Mouse (Mus musculus) right cerebral cortex, postnatal 4 days (tissue): Measurements from ENCODE around the gene Myo15b.
"Not testable (repeated sequence)": the region's sequence is repeated elsewhere in the genome, so short reads cannot be mapped to it uniquely, and the experiment has no call there.

Experiments
- DNase-seq: peaks from one replicate; pipeline ENCODE4 v3.0.0-alpha.2; 2022

Gene Myo15b

DNA sequence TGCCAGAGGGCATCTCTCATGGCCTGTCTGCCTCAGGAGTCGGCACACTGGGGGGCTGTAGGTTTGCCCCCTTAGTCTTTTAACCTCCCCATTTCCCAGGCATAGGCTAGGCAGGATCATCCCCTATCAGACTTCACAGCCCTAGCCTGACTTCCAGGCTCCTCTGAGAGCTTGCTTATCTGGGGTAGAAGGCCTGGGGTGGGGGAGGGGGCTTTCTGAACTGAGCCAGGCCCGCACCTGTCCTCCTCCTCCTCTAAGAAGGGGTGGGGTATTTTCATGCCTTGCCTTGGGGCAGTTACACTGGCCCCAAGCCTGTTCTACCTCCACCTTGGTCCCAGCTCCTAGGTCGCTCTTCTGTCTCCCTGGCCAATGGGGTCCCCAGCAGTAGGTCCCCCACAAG, 26.7 kb upstream of the Myo15b start:
- no peak for DNase-seq

DNA sequence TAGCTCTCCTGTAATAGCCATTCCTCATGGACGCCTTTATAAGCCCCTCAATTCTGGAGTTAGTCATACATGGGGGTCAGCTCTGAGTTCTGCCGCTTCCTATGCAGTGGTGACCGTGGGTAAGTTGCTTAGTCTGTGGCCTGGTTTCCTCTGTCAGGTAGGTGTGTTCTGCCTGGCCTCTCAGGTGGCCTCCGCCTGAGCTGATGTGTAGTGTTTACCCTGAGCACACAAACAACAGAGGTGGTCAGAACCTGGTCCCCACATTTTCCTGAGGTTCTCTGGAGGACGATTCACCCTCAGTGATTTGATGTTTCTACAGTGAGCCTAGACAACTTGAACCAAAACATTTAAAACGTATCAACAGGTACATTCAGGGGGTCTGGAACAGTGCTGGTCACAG, 26.1 kb upstream of the Myo15b start:
- no peak for DNase-seq

DNA sequence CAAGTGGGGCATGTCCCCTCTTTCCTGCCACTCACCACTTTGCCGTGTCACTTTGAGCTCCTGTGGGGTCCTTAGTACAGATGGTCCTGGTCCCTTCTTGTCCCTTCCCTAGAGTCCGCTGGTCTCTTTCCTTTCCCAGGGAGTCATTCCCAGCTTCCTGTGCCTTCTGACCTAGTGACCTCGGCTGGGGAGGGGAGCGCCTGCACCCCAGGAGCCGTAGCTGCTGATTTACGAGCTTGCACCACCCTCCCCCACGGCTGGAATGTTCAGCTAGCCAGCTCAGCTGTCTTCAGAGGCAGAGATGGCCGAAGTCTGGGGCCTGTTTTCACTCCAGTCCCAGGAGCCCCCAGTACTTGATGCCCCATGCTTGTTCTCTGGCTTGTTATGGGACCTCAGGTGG, 25.7 kb upstream of the Myo15b start:
- no peak for DNase-seq

DNA sequence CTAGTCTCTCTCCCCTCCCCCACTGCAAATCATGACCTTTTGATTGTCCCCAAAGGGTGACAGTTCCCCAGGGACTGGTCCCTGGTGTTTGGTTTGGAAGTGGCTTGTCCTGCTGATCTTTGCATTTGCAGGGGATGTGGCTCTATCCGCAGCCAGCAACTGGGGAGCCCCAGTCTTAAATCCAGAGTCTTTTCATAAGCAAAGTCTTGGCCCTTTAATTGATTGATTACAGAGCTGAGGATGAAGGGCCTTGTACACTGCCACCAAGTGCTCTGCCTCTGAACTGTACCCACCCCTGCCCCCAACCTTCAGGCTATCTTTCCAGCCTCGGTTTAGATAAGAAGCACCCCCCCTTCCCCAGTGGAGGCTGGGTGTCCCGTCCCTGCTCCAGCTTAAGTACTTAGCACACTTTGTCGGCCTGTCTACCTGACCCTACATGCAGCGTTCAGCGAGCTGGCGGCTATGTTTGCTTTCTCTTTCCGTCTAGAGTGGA, 25.1 kb upstream of the Myo15b start:
- DNase-seq = no peak

DNA sequence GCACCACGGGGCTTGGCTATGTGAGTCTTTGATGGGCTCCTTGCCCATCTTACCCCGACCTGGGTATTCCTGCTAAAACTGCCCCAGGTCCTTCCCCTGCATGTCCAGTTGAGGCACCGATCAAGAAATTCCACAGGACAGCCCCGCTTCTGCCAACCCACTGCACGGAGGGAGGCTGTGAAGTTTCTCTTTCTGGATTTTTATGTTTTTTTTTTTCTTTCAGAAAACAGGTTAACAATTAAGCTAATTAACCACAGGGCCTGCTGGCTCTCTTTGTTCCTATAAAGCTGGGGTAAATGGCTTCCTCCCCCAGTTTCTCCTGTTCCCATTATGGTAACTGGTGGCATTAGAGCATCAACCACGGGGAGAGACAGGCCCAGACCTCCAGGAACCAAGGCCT, 24.2 kb upstream of the Myo15b start:
- no peak for DNase-seq

DNA sequence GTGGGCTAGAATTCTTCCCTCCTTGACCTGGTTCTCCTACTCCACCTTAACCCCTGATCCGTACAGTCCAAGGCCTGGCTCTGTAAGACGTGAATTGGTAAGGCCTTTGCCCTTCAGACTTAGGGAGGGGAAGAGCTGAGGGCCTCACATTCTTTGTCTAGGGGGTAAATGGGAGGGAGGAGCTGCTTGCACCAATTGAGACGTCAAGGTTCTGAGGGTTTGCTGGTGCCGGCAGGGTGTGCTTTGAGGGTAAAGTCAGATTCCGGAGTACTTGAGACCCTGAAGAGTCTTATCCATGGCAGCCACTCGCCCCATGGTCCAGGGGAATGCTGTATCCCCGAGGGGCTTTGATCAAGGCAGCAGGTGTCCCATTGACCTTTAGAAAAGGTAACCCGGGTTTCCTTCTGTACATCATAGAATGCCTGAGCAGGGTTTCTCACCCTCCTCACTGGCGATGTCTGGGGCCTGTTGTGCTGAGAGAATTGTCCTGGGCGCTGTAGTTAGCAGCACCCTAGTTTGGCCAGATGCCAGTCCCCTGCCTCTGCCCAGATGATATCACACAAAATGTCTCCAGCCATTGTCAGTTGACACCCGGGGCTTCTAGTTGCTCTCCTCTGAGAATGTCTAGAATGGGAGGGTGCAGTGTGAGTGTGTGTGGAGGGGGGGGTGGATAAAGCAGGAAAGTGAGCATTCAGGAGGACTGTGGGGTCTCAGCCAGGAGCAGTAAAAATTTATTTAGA, 21.4 kb upstream of the Myo15b start:
- DNase-seq = no peak

DNA sequence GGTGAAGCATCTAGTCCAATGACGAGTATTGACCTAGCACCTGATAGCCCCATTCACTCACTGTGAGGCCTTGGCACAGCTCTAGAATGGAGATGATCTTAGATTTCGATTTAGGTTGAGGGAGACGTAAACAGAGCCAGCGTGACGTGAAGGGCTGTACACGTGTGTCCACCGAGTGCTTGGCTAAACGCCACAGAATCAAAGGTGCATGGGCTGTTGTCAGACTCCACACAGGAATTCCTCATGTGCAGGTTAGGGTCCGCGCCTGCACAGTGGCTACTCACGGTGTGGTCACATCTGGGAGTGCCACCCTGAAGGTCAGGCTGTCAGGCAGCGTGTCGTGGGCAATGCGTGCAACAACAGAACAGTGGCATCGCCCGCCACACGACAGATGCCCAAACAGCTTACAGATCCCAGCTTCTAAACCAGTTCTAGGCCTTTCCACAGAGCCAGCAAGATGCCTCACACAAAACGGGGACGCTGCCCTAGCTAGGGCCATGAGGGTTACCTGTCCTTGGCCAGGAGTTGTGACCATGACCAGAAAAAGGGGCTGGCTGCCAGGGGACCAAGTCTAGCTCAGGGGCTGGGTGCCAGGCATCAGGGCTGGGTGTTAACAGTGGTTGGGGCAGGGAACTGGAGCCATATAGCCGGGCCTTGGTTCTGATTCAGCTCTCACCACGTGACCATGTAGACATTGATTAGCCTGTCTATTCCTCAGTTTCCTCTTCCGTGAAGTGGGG, 20.4 kb upstream of the Myo15b start:
- DNase-seq = no peak

DNA sequence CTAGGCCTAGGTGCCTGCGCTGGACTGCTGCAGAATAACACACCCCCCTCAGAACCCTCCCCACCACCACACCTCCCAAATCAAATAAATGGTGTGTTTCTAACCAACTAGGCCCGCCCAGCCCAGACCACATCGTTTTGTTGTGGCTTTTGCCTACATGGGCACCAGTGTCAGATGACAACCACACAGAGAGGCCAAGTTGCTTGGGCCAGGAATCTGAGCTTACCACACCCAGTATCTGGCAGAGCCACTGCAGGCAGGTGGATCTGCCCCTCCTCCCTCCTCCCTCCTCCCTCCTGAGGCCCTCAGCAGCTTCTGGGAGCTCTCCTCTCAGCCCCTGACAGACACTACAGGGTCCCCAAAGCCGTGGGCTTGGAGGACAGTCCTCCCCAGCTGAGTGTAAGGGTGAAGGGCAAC, 19.3 kb upstream of the Myo15b start:
- DNase-seq = no peak

DNA sequence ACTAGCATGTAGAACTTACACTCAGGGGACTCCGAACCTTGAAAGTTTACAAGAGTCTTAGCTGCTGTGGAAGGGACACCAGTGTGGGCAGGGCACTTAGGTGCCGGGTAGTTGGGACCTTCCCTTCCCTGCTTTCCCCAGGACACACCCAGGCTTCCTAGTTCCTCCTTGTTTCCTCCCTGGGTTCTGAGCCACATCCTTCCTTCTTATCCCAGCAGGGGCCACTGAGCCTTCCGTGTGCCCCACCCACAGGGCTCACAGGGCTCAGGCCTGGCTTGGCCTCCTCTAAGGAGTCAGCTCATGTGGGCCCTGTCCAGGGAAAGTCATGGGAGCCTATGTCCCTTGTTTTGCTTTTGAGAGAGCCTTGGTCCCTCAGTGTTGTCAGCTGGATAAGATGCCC, 18.5 kb upstream of the Myo15b start:
- no peak for DNase-seq

DNA sequence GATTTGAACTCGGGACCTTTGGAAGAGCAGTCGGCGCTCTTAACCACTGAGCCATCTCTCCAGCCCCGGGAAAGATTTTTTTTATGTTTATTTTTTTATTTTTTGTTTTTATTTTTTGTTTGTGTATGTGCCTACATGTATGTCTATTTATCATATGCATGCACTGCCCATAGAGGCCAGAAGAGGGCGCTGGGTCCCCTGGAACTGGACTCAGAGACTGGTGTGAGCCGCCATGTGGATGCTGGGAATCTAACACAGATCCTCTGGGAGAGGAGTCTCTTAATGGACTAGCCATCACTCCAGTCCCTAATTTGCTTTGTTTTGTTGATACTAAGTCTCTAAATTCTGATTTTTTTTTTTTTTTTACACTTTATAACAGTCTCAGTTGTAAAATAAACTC, 17.2 kb upstream of the Myo15b start:
- DNase-seq = no peak

DNA sequence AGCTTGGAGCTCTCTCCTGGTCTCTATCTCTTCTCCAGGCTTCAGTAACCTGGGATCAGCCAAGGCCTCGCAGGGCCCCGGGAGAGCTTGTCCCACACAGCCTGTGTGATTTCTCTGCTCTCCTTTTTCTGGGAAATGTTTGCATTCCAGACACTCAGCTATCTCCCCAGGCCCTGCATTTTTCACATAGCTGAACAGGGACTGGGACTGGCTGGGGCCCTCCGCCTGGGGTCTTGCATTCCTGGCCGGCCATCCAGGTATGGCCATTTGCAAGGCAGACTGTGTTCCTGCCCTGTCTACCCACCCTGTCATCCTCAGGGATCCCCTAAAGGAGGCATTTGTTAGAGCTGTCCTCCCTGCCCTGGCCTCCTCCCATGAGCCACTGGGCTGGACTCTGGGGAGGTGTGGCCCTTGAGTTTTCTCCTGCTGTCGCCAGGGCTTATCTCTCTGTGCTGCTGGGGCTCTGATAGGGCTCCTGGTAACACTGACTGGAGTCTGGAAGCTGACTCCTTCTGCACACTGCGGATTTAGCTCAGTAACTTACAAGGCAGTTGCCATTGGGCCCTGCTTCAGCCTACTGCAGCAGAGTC, 16.1 kb upstream of the Myo15b start:
- DNase-seq = no peak

DNA sequence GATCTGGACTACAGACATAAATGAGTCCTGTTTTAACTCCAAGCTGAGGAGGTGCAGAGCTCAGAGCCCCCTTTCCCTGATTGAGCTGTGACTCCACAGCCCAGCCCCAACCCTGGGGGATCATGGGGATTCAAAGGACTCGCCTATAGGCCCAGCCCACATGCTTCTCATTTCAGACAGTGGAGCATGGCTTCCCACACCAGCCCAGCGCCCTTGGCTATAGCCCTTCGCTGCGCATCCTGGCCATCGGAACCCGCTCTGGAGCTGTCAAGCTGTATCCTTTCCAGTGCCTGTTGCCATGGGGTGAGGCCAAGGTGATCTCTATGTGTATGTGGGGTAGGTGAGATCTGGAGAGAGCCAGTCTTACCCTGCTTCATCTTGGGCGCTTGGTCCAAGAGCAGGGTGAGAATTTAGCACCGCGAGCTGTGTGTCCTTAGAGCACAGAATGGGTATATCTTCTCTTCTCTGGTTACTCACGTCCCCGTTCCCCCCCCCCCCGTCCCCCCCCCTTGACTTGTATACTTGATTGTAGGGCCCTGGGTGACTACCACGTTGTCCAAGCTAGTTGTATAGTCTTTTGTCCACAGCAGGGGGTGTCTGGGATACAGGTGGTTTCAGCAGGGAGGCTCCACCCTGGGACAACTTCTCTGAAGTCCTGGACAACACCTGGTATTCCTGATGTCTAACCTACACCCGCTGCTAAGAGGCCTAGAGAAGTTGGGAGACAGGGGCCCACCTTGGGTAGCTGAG, 14.9 kb upstream of the Myo15b start:
- no peak for DNase-seq

DNA sequence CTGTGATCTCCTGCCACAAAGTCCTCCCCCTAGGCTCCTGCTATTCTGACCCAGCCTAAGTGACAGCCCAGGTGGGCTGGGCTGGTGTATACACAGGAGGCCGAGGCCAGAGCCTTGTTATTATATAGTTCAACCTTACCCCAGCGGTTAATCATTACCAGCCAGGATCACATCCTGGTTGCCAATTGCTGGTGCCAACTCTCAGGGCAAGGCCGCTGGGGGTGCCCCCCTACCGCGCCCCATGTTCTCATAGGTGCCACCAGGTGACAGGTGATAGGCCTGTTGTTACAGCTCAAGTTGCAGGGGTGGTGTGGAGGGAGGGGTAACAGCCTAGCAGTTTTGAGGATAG, 14.3 kb upstream of the Myo15b start:
- no peak for DNase-seq

DNA sequence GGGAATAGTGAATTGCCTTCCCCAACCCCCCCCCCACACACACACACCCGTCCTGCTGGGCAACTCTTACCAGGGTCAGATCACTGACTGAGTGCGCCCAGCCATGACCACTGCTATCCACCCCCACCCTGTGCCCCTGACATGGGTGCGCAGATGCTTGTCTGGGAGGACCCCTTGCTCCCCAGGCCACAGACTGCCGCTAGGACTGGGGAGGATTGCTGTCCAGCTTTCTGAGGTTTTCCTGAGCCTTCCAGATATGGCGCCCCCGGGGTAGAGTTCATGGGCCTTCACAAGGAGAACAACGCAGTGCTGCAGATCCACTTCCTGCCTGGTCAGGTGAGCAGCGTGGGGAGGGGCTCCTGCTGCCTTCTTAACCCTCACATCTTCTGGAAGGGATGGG, 14.0 kb upstream of the Myo15b start:
- DNase-seq = no peak

DNA sequence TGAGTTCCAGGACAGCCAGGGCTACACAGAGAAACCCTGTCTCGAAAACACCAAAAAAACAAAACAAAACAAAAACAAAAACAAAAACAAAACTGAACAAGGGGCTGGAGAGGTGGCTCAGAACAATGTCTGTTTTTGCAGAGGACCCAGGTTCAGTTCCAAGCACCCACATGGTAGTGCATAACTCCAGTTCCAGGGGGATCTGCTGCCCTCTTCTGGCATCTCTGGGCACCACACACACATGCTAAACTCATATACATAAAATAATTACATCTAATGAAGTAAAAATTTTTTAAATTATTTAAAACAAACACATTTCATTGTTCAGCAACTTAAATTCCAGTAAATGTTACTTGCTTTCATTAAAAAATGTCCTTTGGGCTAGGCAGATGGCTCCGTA, 12.4 kb upstream of the Myo15b start:
- no peak for DNase-seq

DNA sequence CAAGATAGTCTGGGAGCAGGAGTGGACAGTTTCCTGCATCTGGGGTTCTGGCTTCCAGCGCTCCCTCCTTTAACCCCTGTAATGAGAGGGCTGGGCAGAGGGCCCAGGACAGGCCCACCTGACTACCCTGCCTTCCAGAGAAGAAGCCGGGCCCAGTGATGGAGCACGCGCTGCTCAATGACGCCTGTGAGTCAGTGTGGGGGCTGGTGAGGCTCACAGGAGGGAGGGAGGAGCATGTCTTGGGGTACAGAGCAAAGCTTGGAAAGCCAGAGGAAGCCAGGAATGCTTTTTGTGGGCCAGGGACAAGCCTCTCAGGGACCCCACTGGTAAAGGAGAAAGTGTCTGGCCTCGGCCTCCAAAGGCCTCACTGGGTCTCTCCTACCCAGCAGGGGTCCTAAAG, 3.5 kb upstream of the Myo15b start:
- no peak for DNase-seq

DNA sequence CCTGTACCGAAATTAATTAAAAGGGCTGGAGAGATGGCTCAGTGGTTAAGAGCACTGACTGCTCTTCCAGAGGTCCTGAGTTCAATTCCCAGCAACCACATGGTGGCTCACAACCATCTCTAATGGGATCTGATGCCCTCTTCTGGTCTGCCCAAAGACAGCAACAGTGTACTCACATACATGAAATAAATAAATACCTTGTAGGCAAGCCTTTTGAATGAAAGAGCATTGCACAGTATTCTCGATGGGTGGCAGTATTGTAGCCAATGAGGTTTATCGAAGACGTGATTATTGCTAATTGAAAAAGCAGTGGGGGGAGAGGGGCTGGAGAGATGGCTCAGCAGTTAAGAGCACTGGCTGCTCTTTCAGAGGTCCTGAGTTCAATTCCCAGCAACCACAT, 1.1 kb upstream of the Myo15b start:
- DNase-seq = not testable (repeated sequence)

DNA sequence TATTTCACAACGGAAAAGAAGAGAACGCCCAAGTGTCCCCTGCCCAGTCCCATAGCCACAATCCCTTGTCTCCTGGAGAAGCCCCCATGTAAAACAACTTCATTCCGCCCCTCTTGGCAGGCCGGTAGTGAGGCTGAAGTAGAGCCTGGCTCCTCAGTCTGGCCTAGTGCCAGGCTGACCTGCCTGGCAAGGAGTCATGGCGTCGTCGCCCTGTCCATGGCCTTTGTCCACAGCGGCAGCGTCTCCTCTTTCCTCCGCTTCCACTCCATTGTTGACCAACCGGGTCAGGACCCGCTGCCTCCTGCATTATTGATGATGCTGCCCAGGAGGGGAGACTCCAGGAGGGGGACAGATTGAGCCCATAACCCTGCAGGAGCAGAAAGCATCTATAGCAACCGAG, 270 bp upstream of the Myo15b start:
- DNase-seq = no peak

DNA sequence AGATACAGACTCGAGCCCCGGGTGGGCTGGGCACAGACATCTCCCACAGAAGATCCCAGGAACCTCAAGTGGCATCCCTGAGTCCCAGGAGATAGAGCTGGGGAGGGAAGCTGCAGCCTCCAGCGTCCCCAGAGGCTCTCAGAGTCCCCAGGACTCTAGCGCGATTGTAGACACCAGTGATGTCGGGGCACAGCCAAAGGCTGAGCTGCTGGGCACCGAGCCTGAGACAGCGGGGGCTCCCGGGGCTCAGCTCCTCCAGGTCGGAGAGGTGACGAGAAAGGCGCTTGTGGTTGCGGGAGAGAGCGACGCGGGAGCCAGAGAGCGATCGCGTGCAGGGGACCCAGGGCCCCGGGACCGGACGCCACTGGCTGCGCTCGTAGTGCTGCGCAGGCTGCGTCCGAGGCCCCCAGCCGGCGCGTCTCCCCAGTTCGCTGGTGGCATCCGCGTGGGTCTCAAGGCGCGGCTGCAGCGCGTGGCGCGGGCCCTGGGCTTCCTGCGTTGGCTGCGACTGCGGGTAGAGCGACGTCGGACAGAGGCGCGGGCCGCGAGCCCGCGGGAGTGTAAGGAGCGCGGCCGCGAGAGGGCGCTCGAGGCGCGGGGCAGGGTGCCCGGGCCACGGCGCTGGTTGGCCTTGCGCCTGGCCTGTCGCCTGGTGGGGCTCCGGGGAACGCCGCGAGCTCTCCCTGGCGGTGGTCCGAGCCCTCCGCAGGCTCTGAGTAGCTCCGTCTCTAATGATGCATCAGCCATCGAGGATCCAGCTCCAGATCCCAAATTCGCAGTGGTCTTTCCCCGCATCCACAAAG, 1.1 kb downstream of the Myo15b start:
- DNase-seq = peak; percentile 79

DNA sequence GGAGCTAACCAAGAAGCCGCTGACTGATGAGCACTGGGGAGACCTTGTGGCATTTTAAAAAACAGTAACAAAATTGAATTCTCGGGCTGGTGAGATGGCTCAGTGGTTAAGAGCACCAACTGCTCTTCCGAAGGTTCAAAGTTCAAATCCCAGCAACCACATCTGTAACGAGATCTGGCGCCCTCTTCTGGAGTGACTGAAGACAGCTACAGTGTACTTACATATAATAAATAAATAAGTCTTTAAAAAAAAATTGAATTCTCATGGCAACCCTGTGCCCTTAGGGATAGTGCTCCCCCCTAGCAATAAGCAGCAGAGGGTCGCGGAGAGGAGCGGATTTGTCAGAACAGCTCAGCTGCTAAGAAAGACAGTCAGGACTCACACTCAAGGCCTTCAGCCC, 5.7 kb downstream of the Myo15b start:
- DNase-seq = no peak

DNA sequence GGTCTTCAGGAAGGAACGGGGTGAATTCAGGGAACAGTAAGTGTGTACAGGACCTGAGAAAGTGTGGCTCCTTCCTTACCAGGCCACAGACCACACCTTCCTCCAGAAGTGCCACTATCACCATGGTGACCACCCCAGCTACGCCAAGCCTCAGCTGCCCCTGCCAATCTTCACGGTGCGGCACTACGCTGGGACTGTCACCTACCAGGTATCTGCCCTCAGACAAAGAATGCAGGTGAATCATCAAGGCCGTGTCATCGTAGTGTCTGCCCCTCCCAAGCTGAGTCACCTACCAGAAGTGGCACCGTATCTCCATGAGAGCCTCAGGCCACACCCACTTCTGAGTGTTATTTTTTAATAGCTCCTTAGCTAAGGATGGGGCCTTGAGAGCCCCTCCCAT, 11.2 kb downstream of the Myo15b start:
- no peak for DNase-seq

DNA sequence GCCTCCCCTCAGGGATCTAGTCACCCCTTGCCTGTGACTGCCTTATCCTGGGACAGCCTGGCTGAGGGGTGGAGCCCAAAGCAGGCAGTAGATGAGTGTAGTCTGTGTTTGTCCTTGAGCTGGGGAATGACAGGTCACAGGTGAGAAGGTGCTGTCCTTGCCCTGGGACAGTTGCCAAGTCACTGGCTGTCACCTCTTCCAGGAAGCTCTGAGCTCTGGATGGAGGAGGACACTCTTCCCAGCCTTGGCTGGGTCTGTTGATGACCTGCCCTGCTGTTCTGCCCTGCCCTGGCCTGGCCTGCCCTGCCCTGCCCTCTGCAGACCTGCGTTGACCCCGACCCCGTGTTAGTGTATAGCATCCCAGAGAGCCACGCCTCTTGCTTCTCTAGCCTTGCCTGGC, 14.2 kb downstream of the Myo15b start:
- DNase-seq = no peak

DNA sequence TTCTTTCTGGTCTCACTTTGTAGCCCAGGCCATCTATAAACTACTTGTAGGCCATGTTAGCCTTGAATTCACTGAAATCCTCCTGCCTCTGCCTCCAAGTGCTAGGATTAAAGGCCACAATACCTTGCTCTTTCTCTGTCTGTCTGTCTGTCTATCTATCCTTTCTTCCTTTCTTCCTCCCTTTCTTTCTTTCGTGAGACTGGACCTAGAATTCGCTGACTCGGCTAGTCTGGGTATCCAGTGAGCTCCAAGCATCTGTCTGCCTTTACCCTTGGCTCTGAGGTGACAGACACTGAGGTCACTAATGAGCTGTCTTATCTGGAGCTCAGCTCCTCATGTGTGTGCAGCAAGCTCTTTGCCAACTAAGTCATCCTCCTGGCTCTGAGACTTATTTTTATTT, 17.7 kb downstream of the Myo15b start:
- DNase-seq = no peak
